Mouse (Mus musculus) limb, embryonic 12.5 days (tissue): ENCODE measurements around the gene Tbxa2r. TPM values are rescaled to one million over a fixed set of nuclear protein-coding genes. Genes with fewer than 3 reads are reported as not detected.
A peak's percentile ranks its signal among the peaks of the same experiment; 100 is the strongest.

Experiments used
- ATAC-seq: fragments of 200-750 bp; cut with Nextera tagmentation; 2 replicates; pipeline ENCODE4 v1.8.0; 2017; ENCODE audit warnings: low read depth, moderate TSS enrichment; ENCODE audit not compliant: insufficient number of reproducible peaks, insufficient read depth, low FRiP score, low TSS enrichment
- H3K27ac ChIP-seq: fragments of 300-500 bp; sonication (generic); 2 replicates; pipeline ENCODE4 v1.5.1; 2016; ENCODE audit warnings: mild to moderate bottlenecking, moderate library complexity
- H3K27me3 ChIP-seq: fragments of 300-500 bp; sonication (generic); 2 replicates; pipeline ENCODE4 v1.6.1; 2016; ENCODE audit warnings: mild to moderate bottlenecking, moderate library complexity
- H3K36me3 ChIP-seq: fragments of 300-500 bp; sonication (generic); 2 replicates; pipeline ENCODE4 v1.6.1; 2016; ENCODE audit warnings: mild to moderate bottlenecking, moderate library complexity
- H3K4me1 ChIP-seq: fragments of 300-500 bp; sonication (generic); replicated peaks from 2 replicates; pipeline ENCODE4 v1.6.1; 2016
- H3K4me2 ChIP-seq: fragments of 300-500 bp; sonication (generic); 2 replicates; pipeline ENCODE4 v1.6.1; 2016; ENCODE audit warnings: mild to moderate bottlenecking, moderate library complexity
- H3K4me3 ChIP-seq: fragments of 300-500 bp; sonication (generic); replicated peaks from 2 replicates; pipeline ENCODE4 v1.5.1; 2016; ENCODE audit warnings: mild to moderate bottlenecking
- H3K9ac ChIP-seq: fragments of 300-500 bp; sonication (generic); replicated peaks from 2 replicates; pipeline ENCODE4 v1.6.1; 2016; ENCODE audit warnings: mild to moderate bottlenecking, moderate library complexity
- H3K9me3 ChIP-seq: fragments of 300-500 bp; sonication (generic); 2 replicates; pipeline ENCODE4 v1.6.1; 2016; ENCODE audit warnings: mild to moderate bottlenecking, moderate library complexity
- WGBS: fragments of 180-500 bp; shearing (Covaris S2); methylation state at CpG from one replicate; pipeline ENCODE4 v1.1.7; 2016; 5-methylcytosine and 5-hydroxymethylcytosine counted together
- polyA plus RNA-seq: library from polyadenylated mRNA; unstranded; fragments of >200 nt; fragmentation: Nextera tagmentation; extraction: Ambion mirVana; gene quantifications from 2 replicates; pipeline ENCODE4 v1.2.1, GENCODE M21; 2016

Tbxa2r gene
- polyA plus RNA-seq, 1 experiment from 2014 or later, result 2.2 TPM

DNA sequence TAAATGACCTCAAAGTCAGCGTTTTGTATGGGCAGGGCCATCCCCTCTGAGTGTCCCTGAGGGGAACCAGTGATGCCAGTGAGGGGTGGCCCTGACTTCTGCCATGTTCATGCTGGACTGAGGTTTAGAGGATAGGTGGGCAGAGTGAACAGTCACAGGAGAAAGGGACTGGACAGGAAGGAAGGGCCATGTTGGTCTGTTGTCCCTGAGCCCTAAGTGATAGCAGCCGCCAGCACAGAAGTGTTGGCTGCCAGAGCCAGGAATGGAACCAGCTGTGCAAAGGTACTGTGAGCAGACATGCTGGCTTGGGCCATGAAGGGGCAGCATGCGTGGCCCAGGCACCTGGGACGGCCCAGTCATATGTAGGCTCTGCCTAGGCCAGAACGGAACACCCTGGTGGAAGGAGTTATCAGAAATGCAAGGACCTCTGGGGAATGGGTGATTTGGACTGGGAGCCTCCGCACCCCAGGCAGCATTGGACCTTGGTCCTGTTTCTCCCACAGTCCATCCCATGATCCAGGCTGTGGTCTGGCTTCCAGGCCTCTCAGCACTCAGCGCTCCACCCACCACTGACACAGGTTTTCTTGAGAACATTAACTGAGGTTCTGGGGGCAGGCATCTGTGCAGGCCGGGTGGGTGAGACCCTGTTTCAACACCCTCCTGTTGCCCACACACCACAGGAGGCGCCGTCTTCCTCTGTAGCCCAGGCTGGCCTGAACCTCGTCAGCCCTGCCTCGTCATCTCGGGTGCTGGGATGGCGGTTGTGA is 28.8 kb upstream of the Tbxa2r start:
- ATAC-seq, result no peak
- WGBS, result 89% methylated on average over 14 of the region's 14 CpGs
- Histone ChIP-seq H3K4me2 (no peak overlapping the region), H3K36me3 (peaks cover 18% of the 10 kb centered on the region), H3K4me3 (no peak overlapping the region), H3K9ac (no peak overlapping the region; the same call in 1 of the 2 replicates), H3K9me3 (no peaks in the 10 kb centered on the region), H3K4me1 (peaks cover 34% of the 10 kb centered on the region), H3K27me3 (no peaks in the 10 kb centered on the region), H3K27ac (no peak overlapping the region)

DNA sequence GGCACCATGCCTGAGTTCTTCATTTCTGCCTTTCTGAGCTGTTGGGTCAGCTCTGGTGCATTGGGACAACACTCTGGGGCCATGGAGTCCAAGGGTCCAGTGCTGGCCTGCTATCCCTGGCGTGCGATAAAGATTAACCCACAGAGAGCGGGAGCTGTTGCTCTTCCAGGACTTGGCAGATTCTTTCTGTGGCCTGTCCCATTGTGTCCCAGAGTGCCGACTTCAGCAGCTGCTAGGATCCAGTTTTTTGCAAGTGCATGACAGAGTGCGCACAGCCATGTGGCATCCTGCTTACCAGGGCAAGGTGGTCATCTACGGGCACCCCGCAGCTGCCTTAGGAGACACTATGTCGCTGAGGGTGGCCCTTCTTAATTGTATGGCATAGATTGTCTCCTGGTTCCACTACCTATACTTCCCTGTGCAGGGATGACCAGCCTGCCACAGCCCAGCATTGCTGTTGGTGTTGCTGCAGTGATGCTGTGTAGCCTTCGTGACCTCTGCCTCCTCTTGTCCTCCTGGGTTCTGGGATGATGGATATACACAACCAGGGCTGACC is 28.1 kb upstream of the Tbxa2r start:
- Histone ChIP-seq H3K4me3 (no peak overlapping the region), H3K4me1 (peaks cover 31% of the 10 kb centered on the region; the same call in 1 of the 2 replicates), H3K9me3 (no peaks in the 10 kb centered on the region), H3K9ac (peak overlapping the region; percentile 18; the same call in 1 of the 2 replicates), H3K4me2 (no peak overlapping the region), H3K27me3 (no peaks in the 10 kb centered on the region), H3K36me3 (peaks cover 16% of the 10 kb centered on the region), H3K27ac (no peak overlapping the region)
- WGBS, result 89% methylated on average over 9 of the region's 9 CpGs
- ATAC-seq, result no peak

GRCm38 (mm10) chr10:81301321-81301720 is 27.2 kb upstream of the Tbxa2r start:
- 89% methylated on average over 9 of the region's 9 CpGs for WGBS
- Histone ChIP-seq H3K4me1 (peaks cover 31% of the 10 kb centered on the region; the same call in 1 of the 2 replicates), H3K9me3 (no peaks in the 10 kb centered on the region), H3K27ac (no peak overlapping the region), H3K36me3 (peaks cover 21% of the 10 kb centered on the region), H3K4me2 (no peak overlapping the region), H3K9ac (no peak overlapping the region), H3K4me3 (no peak overlapping the region), H3K27me3 (no peaks in the 10 kb centered on the region)
- no peak for ATAC-seq

- H3K27me3 ChIP-seq, result no peaks in the 10 kb centered on the region
- 0 out of 2 replicates have a peak overlapping the region, but pooled peaks have one; percentile 2 for H3K9ac ChIP-seq
- no peak overlapping the region for H3K27ac ChIP-seq
- no peak overlapping the region for H3K4me2 ChIP-seq
- ATAC-seq, result no peak
- H3K9me3 ChIP-seq, result no peaks in the 10 kb centered on the region
- 75% methylated on average over 4 of the region's 4 CpGs for WGBS
- H3K4me3 ChIP-seq, result no peak overlapping the region
- H3K4me1 ChIP-seq, result peaks cover 29% of the 10 kb centered on the region; the same call in 1 of the 2 replicates
- H3K36me3 ChIP-seq, result peaks cover 31% of the 10 kb centered on the region
These were observed 26.2 kb upstream of the Tbxa2r start for GRCm38 (mm10) chr10:81302288-81302687.

- Histone ChIP-seq H3K27me3 (no peaks in the 10 kb centered on the region), H3K9me3 (no peaks in the 10 kb centered on the region), H3K27ac (peak overlapping the region; percentile 45; the same call in 1 of the 2 replicates), H3K36me3 (peaks cover 36% of the 10 kb centered on the region), H3K4me1 (peaks cover 26% of the 10 kb centered on the region; the same call in 1 of the 2 replicates), H3K4me2 (no peak overlapping the region), H3K9ac (0 out of 2 replicates have a peak overlapping the region, but pooled peaks have one; percentile 2), H3K4me3 (no peak overlapping the region)
- WGBS, result 76% methylated on average over 14 of the region's 14 CpGs
- no peak for ATAC-seq
These were observed 25.7 kb upstream of the Tbxa2r start for GRCm38 (mm10) chr10:81302781-81303218.

DNA sequence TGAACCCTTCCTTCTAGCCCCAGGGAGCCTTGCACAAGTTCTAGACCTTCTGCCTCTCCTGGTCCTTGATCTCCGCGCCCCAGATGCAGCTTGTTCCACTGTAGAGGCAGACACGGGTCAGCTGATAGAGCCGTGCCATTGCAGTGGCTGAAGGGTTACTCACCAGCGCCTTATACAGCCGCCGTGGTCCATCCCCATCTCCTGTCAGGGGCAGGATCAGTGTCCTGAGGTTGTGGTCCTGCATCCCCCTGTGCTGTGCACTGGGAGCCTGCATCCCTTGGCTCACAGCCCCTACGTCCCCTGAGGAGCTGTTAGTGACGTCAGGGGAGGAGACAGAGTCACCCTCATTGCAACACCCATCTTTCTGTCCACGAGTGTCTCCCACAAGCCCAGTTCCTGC is 25.3 kb upstream of the Tbxa2r start:
- Histone ChIP-seq H3K36me3 (peaks cover 37% of the 10 kb centered on the region), H3K4me3 (no peak overlapping the region), H3K27ac (peak overlapping the region; percentile 45; the same call in 1 of the 2 replicates), H3K4me2 (no peak overlapping the region), H3K27me3 (no peaks in the 10 kb centered on the region), H3K9me3 (no peaks in the 10 kb centered on the region), H3K4me1 (peaks cover 26% of the 10 kb centered on the region; the same call in 1 of the 2 replicates), H3K9ac (no peak overlapping the region)
- WGBS, result 77% methylated on average over 10 of the region's 10 CpGs
- no peak for ATAC-seq

DNA sequence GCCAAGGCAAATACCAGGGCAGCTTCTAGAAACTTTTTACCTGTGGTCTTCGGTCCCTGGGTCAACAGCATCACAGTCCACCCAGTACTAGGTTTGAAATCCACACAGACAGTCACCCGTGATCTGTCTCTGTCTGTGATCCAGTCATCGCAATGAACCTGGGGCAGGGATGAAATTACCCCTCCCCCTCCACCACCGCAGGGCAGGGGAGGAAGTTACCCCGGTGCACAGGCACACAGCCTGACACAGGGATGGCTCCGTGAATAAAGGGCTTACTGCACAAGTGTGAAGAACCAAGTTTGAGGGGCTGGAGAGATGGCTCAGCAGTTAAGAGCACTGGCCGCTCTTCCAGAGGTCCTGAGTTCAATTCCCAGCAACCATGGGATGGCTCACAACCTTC is 24.8 kb upstream of the Tbxa2r start:
- Histone ChIP-seq H3K27me3 (no peaks in the 10 kb centered on the region), H3K4me1 (peaks cover 26% of the 10 kb centered on the region; the same call in 1 of the 2 replicates), H3K27ac (no peak overlapping the region), H3K9ac (no peak overlapping the region), H3K36me3 (peaks cover 39% of the 10 kb centered on the region), H3K4me3 (no peak overlapping the region), H3K4me2 (no peak overlapping the region), H3K9me3 (no peaks in the 10 kb centered on the region)
- 79% methylated on average over 7 of the region's 7 CpGs for WGBS
- ATAC-seq, result no peak

GRCm38 (mm10) chr10:81304597-81305238 is 23.8 kb upstream of the Tbxa2r start:
- H3K9ac ChIP-seq, result no peak overlapping the region
- 27% methylated on average over 7 of the region's 9 CpGs for WGBS
- no peak overlapping the region; the same call in 1 of the 2 replicates for H3K4me3 ChIP-seq
- no peak overlapping the region for H3K4me2 ChIP-seq
- 0 out of 2 replicates have a peak, but pooled peaks have one; percentile 23 for ATAC-seq
- no peaks in the 10 kb centered on the region for H3K9me3 ChIP-seq
- H3K36me3 ChIP-seq, result peaks cover 48% of the 10 kb centered on the region
- no peak overlapping the region for H3K27ac ChIP-seq
- peaks cover 26% of the 10 kb centered on the region; the same call in 1 of the 2 replicates for H3K4me1 ChIP-seq
- H3K27me3 ChIP-seq, result no peaks in the 10 kb centered on the region

GRCm38 (mm10) chr10:81305663-81306062 is 22.9 kb upstream of the Tbxa2r start:
- Histone ChIP-seq H3K4me1 (peaks cover 24% of the 10 kb centered on the region; the same call in 1 of the 2 replicates), H3K4me2 (no peak overlapping the region), H3K27ac (no peak overlapping the region), H3K27me3 (no peaks in the 10 kb centered on the region), H3K4me3 (no peak overlapping the region), H3K9ac (no peak overlapping the region), H3K36me3 (peaks cover 58% of the 10 kb centered on the region), H3K9me3 (no peaks in the 10 kb centered on the region)
- ATAC-seq, result no peak
- WGBS, result 94% methylated on average over 14 of the region's 14 CpGs

DNA sequence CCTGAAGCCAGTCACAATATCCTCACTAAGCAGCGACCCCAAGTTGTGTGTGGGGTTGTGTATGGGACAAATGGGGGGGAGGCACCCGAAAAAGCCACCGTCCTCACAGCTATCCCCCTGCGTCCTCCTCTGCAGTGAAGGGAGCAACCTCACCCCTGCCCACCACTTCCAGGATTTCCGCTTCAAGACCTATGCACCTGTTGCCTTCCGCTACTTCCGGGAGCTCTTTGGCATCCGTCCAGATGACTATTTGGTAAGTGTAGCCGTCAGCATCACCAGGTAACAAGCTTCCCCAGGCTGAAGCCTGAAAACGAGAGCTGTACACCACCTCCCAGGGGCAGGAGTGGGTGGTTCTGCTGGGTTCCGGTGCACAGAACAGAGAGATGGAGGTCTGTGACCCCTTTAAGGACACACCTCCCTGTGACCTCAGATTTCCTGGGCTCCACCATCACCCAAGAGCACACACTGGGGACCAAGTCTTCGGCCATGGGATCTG is 22.3 kb upstream of the Tbxa2r start:
- no peak overlapping the region for H3K27ac ChIP-seq
- no peak overlapping the region for H3K9ac ChIP-seq
- no peaks in the 10 kb centered on the region for H3K27me3 ChIP-seq
- H3K36me3 ChIP-seq, result peaks cover 63% of the 10 kb centered on the region
- WGBS, result 92% methylated on average over 12 of the region's 12 CpGs
- H3K4me2 ChIP-seq, result no peak overlapping the region
- H3K9me3 ChIP-seq, result no peaks in the 10 kb centered on the region
- H3K4me3 ChIP-seq, result no peak overlapping the region
- peaks cover 20% of the 10 kb centered on the region; the same call in 1 of the 2 replicates for H3K4me1 ChIP-seq
- ATAC-seq, result no peak
